Mouse (Mus musculus) intestine, embryonic 14.5 days (tissue): Measurements from ENCODE around the gene Tmem14a. TPM values are rescaled to one million over a fixed set of nuclear protein-coding genes. Genes with fewer than 3 reads are reported as not detected.
"Not testable (repeated sequence)": the region's sequence is repeated elsewhere in the genome, so short reads cannot be mapped to it uniquely, and the experiment has no call there.

Source experiments
- ATAC-seq: fragments of 200-750 bp; cut with Nextera tagmentation; replicated peaks from 2 replicates; pipeline ENCODE4 v1.8.0; 2017; ENCODE audit warnings: low read depth, moderate number of reproducible peaks, moderate TSS enrichment, moderate library complexity; ENCODE audit not compliant: low FRiP score, low TSS enrichment
- DNase-seq: peaks from one replicate; pipeline ENCODE4 v3.0.0-alpha.2; 2018; ENCODE audit warnings: low spot score
- H3K27ac ChIP-seq: fragments of 300-500 bp; sonication (generic); 2 replicates; pipeline ENCODE4 v1.5.1; 2014; ENCODE audit warnings: low read depth, mild to moderate bottlenecking, control low read depth
- H3K27me3 ChIP-seq: fragments of 300-500 bp; sonication (generic); replicated peaks from 2 replicates; pipeline ENCODE4 v1.6.1; 2014; ENCODE audit warnings: low read length, control low read depth; ENCODE audit not compliant: control insufficient read depth, insufficient read depth
- H3K36me3 ChIP-seq: fragments of 300-500 bp; sonication (generic); 2 replicates; pipeline ENCODE4 v1.6.1; 2014; ENCODE audit warnings: low read length, control low read depth; ENCODE audit not compliant: control insufficient read depth, insufficient read depth
- H3K4me1 ChIP-seq: fragments of 300-500 bp; sonication (generic); replicated peaks from 2 replicates; pipeline ENCODE4 v1.6.1; 2014; ENCODE audit warnings: low read length, control low read depth, mixed read lengths; ENCODE audit not compliant: control insufficient read depth, insufficient read depth
- H3K4me2 ChIP-seq: fragments of 300-500 bp; sonication (generic); 2 replicates; pipeline ENCODE4 v1.6.1; 2014; ENCODE audit warnings: low read length
- H3K4me3 ChIP-seq: fragments of 300-500 bp; sonication (generic); 2 replicates; pipeline ENCODE4 v1.5.1; 2014; ENCODE audit warnings: low read depth, low read length, control low read depth, mixed read lengths
- H3K9ac ChIP-seq: fragments of 300-500 bp; sonication (generic); 2 replicates; pipeline ENCODE4 v1.6.1; 2014; ENCODE audit warnings: mild to moderate bottlenecking, low read length
- H3K9me3 ChIP-seq: fragments of 300-500 bp; sonication (generic); 2 replicates; pipeline ENCODE4 v1.6.1; 2016; ENCODE audit warnings: low read length, control low read depth; ENCODE audit not compliant: control insufficient read depth
- WGBS: fragments of 180-500 bp; shearing (Covaris S2); extraction: QIAGEN DNeasy Blood & Tissue Kit; methylation state at CpG from one replicate; pipeline ENCODE4 v1.1.7; 2014; 5-methylcytosine and 5-hydroxymethylcytosine counted together
- polyA plus RNA-seq: library from polyadenylated mRNA; unstranded; fragments of >200 nt; fragmentation: Nextera tagmentation; extraction: Ambion mirVana; gene quantifications from 2 replicates; pipeline ENCODE4 v1.2.1, GENCODE M21; 2014

Gene Tmem14a
- polyA plus RNA-seq, 1 experiment from 2014 or later: 10.7 TPM

DNA sequence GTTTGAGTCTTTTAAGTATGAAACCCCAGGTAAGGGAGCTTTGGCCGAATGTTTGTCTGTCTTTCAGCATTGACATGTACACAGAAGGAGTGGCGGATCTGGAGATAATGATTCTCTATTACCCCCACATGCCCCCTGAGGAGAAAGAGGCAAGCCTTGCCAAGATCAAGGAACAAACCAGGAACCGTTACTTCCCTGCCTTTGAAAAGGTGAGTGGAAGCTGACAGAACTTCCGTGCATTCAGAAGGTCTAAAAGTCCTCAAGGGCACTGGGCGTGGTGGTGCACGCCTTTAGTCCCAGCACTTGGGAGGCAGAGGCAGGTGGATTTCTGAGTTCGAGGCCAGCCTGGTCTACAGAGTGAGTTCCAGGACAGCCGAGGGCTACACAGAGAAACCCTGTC is 41.6 kb downstream of the Tmem14a start:
- DNase-seq, H3K36me3 ChIP-seq, H3K9me3 ChIP-seq, H3K4me3 ChIP-seq, H3K27ac ChIP-seq, H3K9ac ChIP-seq, H3K4me1 ChIP-seq, H3K4me2 ChIP-seq, H3K27me3 ChIP-seq, ATAC-seq: not testable (repeated sequence)
- 84% methylated on average over 8 of the region's 8 CpGs for WGBS

- no peaks in the 10 kb centered on the region for H3K4me1 ChIP-seq
- H3K9ac ChIP-seq: no peak overlapping the region
- no peak overlapping the region for H3K4me2 ChIP-seq
- H3K27ac ChIP-seq: no peak overlapping the region
- no peaks in the 10 kb centered on the region for H3K9me3 ChIP-seq
- ATAC-seq (no peak), DNase-seq (no peak)
- 89% methylated on average over 5 of the region's 5 CpGs for WGBS
- H3K36me3 ChIP-seq: no peaks in the 10 kb centered on the region
- no peak overlapping the region for H3K4me3 ChIP-seq
- no peaks in the 10 kb centered on the region for H3K27me3 ChIP-seq
Observed at GRCm38 (mm10) chr1:21262401-21262800, 44.0 kb downstream of the Tmem14a start.

- ATAC-seq (no peak), DNase-seq (no peak)
- H3K36me3 ChIP-seq: no peaks in the 10 kb centered on the region
- no peak overlapping the region for H3K9ac ChIP-seq
- H3K27ac ChIP-seq: no peak overlapping the region
- no peak overlapping the region for H3K4me2 ChIP-seq
- H3K4me3 ChIP-seq: no peak overlapping the region
- WGBS: 85% methylated on average over 4 of the region's 4 CpGs
- H3K9me3 ChIP-seq: no peaks in the 10 kb centered on the region
- H3K27me3 ChIP-seq: no peaks in the 10 kb centered on the region
- H3K4me1 ChIP-seq: no peaks in the 10 kb centered on the region
Observed at GRCm38 (mm10) chr1:21263986-21264385, 45.6 kb downstream of the Tmem14a start.

DNA sequence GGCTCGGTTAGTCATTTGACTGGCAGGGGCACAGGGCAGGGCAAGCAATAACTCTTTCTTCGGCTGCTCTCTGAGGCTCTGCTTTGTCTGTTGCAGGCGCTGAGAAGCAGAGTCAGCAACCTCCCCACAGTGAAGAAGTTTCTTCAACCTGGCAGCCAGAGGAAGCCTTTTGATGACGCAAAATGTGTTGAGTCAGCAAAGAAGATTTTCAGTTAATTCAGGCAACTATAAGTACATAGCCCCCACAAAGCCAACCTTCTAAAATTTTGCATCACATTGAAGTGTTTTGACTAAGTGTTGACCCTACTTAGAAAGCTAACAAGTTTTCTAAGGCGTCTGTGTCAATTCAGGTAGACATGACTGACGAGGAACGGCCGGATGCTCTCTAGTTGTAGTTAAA is 46.4 kb downstream of the Tmem14a start:
- Histone ChIP-seq H3K27ac (no peak overlapping the region), H3K36me3 (no peaks in the 10 kb centered on the region), H3K4me1 (no peaks in the 10 kb centered on the region), H3K4me3 (no peak overlapping the region), H3K27me3 (no peaks in the 10 kb centered on the region), H3K9ac (no peak overlapping the region), H3K9me3 (no peaks in the 10 kb centered on the region), H3K4me2 (no peak overlapping the region)
- ATAC-seq (no peak), DNase-seq (no peak)
- 82% methylated on average over 8 of the region's 8 CpGs for WGBS

- no peak for ATAC-seq
- H3K27ac ChIP-seq: no peak overlapping the region
- H3K4me2 ChIP-seq: no peak overlapping the region
- no peaks in the 10 kb centered on the region for H3K27me3 ChIP-seq
- no peak overlapping the region for H3K4me3 ChIP-seq
- H3K4me1 ChIP-seq: no peaks in the 10 kb centered on the region
- no peaks in the 10 kb centered on the region for H3K9me3 ChIP-seq
- H3K36me3 ChIP-seq: no peaks in the 10 kb centered on the region
- H3K9ac ChIP-seq: no peak overlapping the region
- WGBS: 70% methylated on average over 1 of the region's 1 CpGs
- DNase-seq: no peak
Observed at GRCm38 (mm10) chr1:21266766-21267165, 48.4 kb downstream of the Tmem14a start.

GRCm38 (mm10) chr1:21267466-21267865 is 49.1 kb downstream of the Tmem14a start:
- ATAC-seq, DNase-seq, H3K36me3 ChIP-seq, H3K4me3 ChIP-seq, H3K9me3 ChIP-seq, H3K9ac ChIP-seq, H3K27me3 ChIP-seq, H3K4me2 ChIP-seq, H3K27ac ChIP-seq, H3K4me1 ChIP-seq: not testable (repeated sequence)
- WGBS: 79% methylated on average over 6 of the region's 7 CpGs

GRCm38 (mm10) chr1:21271343-21272055 is 53.1 kb downstream of the Tmem14a start:
- Histone ChIP-seq H3K9me3 (no peaks in the 10 kb centered on the region), H3K4me2 (peak overlapping the region; percentile 53), H3K27me3 (no peaks in the 10 kb centered on the region), H3K9ac (no peak overlapping the region), H3K4me1 (no peaks in the 10 kb centered on the region), H3K4me3 (peak overlapping the region; percentile 22), H3K27ac (no peak overlapping the region), H3K36me3 (no peaks in the 10 kb centered on the region)
- WGBS: 25% methylated on average over 18 of the region's 18 CpGs
- peak; percentile 79 for ATAC-seq
- DNase-seq: peak; percentile 92

DNA sequence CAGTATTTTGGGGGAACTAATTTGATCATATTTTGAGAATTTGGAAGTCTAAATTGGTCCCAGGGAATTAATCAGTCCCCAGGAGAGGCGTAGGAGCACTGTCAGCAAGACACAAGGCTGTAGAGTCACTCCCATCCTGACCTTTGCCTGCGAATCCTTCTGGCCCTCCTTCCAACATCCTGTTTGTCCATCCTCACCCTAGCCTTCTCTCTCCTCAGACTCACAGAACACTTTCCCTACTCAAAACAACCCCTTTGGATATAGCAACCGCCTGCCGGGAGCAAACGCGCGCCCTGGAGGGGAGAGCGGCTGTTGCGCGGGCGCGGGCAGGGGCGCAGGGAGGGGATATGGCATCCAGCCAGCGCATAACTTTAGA is 53.7 kb downstream of the Tmem14a start:
- Histone ChIP-seq H3K4me1 (no peaks in the 10 kb centered on the region), H3K9me3 (no peaks in the 10 kb centered on the region), H3K27ac (no peak overlapping the region), H3K27me3 (no peaks in the 10 kb centered on the region), H3K4me2 (peak overlapping the region; percentile 53), H3K4me3 (peak overlapping the region; percentile 22), H3K9ac (no peak overlapping the region), H3K36me3 (no peaks in the 10 kb centered on the region)
- ATAC-seq (no peak; the same call in 1 of the 2 replicates), DNase-seq (peak; percentile 59)
- 28% methylated on average over 14 of the region's 14 CpGs for WGBS

DNA sequence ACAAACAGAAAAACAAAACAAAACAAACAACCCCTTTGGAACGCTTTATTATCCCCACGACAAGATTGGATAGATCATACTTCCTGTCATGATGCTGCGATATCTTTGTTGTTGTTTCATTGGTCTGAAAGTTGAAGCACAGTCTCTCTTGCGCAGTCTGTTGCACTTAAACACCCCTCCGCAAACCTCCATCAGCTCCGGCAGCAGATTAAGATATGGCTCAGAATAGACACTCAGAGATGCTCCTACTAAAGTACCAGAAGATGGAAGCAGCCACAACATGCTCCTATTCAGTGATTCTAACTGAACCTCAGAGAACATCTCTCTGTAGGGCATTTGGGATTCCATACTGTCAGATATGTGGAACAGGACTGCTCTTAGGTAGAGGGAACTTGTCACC is 54.7 kb downstream of the Tmem14a start:
- no peak for ATAC-seq
- no peak for DNase-seq
- WGBS: 92% methylated on average over 6 of the region's 6 CpGs
- no peaks in the 10 kb centered on the region for H3K27me3 ChIP-seq
- H3K4me1 ChIP-seq: no peaks in the 10 kb centered on the region
- no peak overlapping the region for H3K4me3 ChIP-seq
- H3K27ac ChIP-seq: no peak overlapping the region
- H3K9ac ChIP-seq: no peak overlapping the region
- no peaks in the 10 kb centered on the region for H3K9me3 ChIP-seq
- H3K36me3 ChIP-seq: no peaks in the 10 kb centered on the region
- H3K4me2 ChIP-seq: no peak overlapping the region
